Mouse (Mus musculus) C2C12 (cell line): Measurements from ENCODE around the gene Tdrkh.

Experiments
- CEBPB ChIP-seq: IDR thresholded peaks from one replicate; pipeline ENCODE4 v1.6.1; 2011; ENCODE audit warnings: low read depth, mild to moderate bottlenecking, control low read depth, moderate library complexity
- CTCF ChIP-seq: IDR thresholded peaks from one replicate; pipeline ENCODE4 v1.5.1; 2011; ENCODE audit not compliant: control insufficient read depth, insufficient read depth, insufficient read length
- MAX ChIP-seq: IDR thresholded peaks from one replicate; pipeline ENCODE4 v1.6.1; 2011; ENCODE audit warnings: mild to moderate bottlenecking, control low read depth
- MYOD1 ChIP-seq: IDR thresholded peaks from one replicate; pipeline ENCODE4 v1.6.1; 2011; ENCODE audit warnings: low read depth; ENCODE audit not compliant: control insufficient read depth, insufficient read length
- MYOG ChIP-seq: IDR thresholded peaks from one replicate; pipeline ENCODE4 v1.6.1; 2011; ENCODE audit not compliant: control insufficient read depth, insufficient read length; ENCODE audit errors: extremely low read depth
- USF1 ChIP-seq: IDR thresholded peaks from one replicate; pipeline ENCODE4 v1.6.1; 2011; ENCODE audit warnings: low read depth, mild to moderate bottlenecking, control low read depth, moderate library complexity

DNA sequence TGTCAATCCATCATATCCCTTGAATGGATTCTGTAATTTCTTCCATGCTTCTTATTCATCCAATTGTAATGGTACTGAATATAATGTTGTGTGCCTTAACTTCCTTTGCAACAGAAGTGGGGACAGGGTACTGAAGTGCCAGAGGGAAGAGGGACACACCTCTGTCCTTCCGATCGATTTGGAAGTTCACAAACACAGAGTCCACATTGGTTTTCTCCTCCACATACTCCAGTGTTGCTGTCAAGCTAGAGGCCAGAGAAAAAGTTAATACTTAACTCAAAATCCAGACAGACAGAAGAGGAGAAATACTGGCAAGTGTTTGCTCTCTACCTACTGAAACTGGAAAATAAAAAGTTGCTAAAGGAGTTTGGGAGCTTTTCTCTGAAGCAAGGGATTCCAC, 21.2 kb downstream of the Tdrkh start:
- TF ChIP-seq CTCF (no peak), MYOG (no peak), MAX (no peak), USF1 (no peak), MYOD1 (no peak), CEBPB (no peak)
